Mouse (Mus musculus): Measurements from ENCODE around the gene Dnaja1. TPM values are rescaled to one million over a fixed set of nuclear protein-coding genes. Genes with fewer than 3 reads are reported as not detected.

Gene Dnaja1
- polyA plus RNA-seq, 1 experiment from 2014 or later, result 183 TPM

DNA sequence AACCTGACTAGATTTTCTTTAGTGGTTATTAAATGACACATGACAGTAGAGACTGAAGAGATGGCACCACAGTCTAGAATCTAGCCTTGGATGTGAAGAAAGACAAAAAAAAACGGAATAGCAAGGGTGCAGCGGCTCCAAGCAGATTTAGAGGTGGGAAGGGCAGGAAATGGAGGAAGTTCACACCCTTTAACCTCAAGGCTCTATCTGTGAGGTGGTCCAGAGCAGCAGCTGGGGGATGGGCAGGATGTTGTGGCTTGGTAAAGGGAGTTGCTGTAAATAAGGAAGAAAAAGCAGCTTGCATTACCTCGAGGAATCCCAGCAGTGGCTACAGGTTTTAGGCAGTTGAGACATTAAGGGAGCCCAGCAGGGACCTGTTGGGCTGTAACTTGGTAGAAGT is 59.2 kb downstream of the Dnaja1 start:
- H3K9ac ChIP-seq (replicated peaks), result 0 out of 2 replicates have a peak overlapping the region, but pooled peaks have one; percentile 18
- 14% methylated on average over 3 of the region's 3 CpGs for WGBS (ENCODE audit: insufficient replicate concordance)
- TF ChIP-seq CTCF (IDR thresholded peaks at IDR 0.05; ENCODE audit: low read depth), result no peak
- DNase-seq (peak; percentile 67), ATAC-seq (peak; percentile 57)
- peaks cover 21% of the 10 kb centered on the region for H3K4me1 ChIP-seq (ENCODE audit: insufficient read depth)
- H3K4me2 ChIP-seq (ENCODE audit: low read depth, low read length), result peak overlapping the region; percentile 53
- H3K27ac ChIP-seq (ENCODE audit: low read depth), result peak overlapping the region; percentile 62
- no peaks in the 10 kb centered on the region for H3K9me3 ChIP-seq (ENCODE audit: low read length)
- no peaks in the 10 kb centered on the region for H3K36me3 ChIP-seq (replicated peaks; ENCODE audit: insufficient read depth, low read length)
- no peak overlapping the region for H3K4me3 ChIP-seq (ENCODE audit: low read depth, low read length)
- H3K27me3 ChIP-seq (ENCODE audit: insufficient read depth, low read length), result no peaks in the 10 kb centered on the region

DNA sequence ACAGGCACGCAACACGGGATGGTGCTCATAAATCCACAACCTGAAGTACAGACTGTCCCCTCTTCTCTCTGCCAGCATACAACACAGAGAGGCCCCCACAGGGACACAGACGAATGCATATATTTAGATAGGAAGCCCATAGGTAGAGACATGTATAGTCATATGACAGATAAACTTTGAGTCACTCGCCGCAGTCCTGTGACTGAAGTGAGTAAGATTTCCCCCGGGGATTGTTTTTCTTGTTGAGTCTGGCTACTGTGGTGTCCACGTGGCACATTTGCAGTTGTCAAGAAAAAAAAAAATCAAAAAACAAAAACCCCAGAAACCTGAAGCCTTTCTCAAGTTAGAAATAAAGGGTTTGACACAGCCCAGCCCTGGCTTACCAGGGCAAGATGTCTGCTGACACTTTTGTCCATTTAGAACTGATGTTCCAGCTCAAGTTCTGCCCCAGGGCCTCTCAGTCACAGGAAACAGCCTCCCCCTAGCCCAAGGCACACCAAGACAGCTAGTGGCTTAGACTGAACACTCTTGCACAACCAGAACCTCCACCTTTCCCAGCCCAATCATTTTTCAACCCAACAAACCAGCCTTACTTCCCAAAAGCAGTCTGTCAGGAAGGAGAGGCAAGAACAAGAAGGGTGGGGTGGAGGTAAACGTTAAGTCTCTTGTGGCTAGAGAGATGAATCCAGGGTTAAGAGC is 60.0 kb downstream of the Dnaja1 start:
- H3K4me3 ChIP-seq (ENCODE audit: low read depth, low read length), result no peak overlapping the region
- peak; percentile 57 for ATAC-seq

GRCm38 (mm10) chr4:40783049-40783448 is 61.1 kb downstream of the Dnaja1 start:
- no peak overlapping the region for H3K27ac ChIP-seq (ENCODE audit: low read depth)
- H3K4me3 ChIP-seq (ENCODE audit: low read depth, low read length), result no peak overlapping the region
- no peaks in the 10 kb centered on the region for H3K9me3 ChIP-seq (ENCODE audit: low read length)
- no peak overlapping the region for H3K9ac ChIP-seq (replicated peaks)
- WGBS (ENCODE audit: insufficient replicate concordance), result 73% methylated on average over 4 of the region's 4 CpGs
- DNase-seq (no peak), ATAC-seq (no peak)
- no peaks in the 10 kb centered on the region for H3K27me3 ChIP-seq (ENCODE audit: insufficient read depth, low read length)
- TF ChIP-seq CTCF (IDR thresholded peaks at IDR 0.05; ENCODE audit: low read depth) (no peak), EP300 (IDR thresholded peaks at IDR 0.05; ENCODE audit: low read depth) (no peak)
- H3K4me2 ChIP-seq (ENCODE audit: low read depth, low read length), result no peak overlapping the region
- peaks cover 12% of the 10 kb centered on the region for H3K4me1 ChIP-seq (ENCODE audit: insufficient read depth)
- H3K36me3 ChIP-seq (replicated peaks; ENCODE audit: insufficient read depth, low read length), result no peaks in the 10 kb centered on the region

More for the DNA sequence above, 60.0 kb downstream of the Dnaja1 start:
- no peak for DNase-seq
- TF ChIP-seq CTCF (IDR thresholded peaks at IDR 0.05; ENCODE audit: low read depth) (no peak), EP300 (IDR thresholded peaks at IDR 0.05; ENCODE audit: low read depth) (no peak)
- no peaks in the 10 kb centered on the region for H3K36me3 ChIP-seq (replicated peaks; ENCODE audit: insufficient read depth, low read length)
- peak overlapping the region; percentile 62 for H3K27ac ChIP-seq (ENCODE audit: low read depth)
- H3K9me3 ChIP-seq (ENCODE audit: low read length), result no peaks in the 10 kb centered on the region
- H3K27me3 ChIP-seq (ENCODE audit: insufficient read depth, low read length), result no peaks in the 10 kb centered on the region
- 18% methylated on average over 8 of the region's 8 CpGs for WGBS (ENCODE audit: insufficient replicate concordance)
- peak overlapping the region; percentile 53 for H3K4me2 ChIP-seq (ENCODE audit: low read depth, low read length)
- H3K9ac ChIP-seq (replicated peaks), result 0 out of 2 replicates have a peak overlapping the region, but pooled peaks have one; percentile 18
- peaks cover 17% of the 10 kb centered on the region for H3K4me1 ChIP-seq (ENCODE audit: insufficient read depth)

DNA sequence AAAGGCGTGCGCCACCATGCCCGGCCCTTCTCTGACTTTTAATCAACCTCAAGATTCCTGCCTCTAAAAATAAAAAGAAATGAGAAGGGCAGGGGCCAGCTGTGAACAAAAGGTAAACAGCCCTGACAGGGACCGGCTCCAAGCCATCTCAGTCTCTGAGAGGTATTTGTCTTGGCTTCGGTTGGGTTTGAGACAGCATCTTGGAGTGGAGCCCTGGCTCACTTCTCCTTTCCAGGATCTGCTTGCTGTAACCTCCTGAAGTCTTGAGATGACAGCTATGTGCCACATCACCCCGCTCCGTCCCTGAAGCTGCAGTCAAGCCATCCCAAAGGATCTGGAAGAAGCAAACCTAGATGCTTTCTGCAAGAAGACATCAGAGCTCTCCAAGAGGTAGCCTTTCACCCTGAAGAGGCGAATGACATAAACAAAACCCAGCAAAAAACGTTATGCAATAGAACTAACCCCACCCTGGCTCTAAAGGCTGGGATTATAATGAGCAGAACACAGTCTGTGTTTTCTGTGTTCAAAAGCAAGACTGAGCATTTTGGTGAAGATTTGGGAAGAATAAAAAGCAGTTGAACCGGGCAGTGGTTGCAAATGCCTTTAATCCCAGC is 62.7 kb downstream of the Dnaja1 start:
- no peak for ATAC-seq
- Histone ChIP-seq H3K4me3 (ENCODE audit: low read depth, low read length) (no peak overlapping the region), H3K4me2 (ENCODE audit: low read depth, low read length) (no peak overlapping the region), H3K4me1 (ENCODE audit: insufficient read depth) (peaks cover 12% of the 10 kb centered on the region), H3K36me3 (replicated peaks; ENCODE audit: insufficient read depth, low read length) (no peaks in the 10 kb centered on the region), H3K9ac (replicated peaks) (no peak overlapping the region), H3K27me3 (ENCODE audit: insufficient read depth, low read length) (no peaks in the 10 kb centered on the region), H3K27ac (ENCODE audit: low read depth) (no peak overlapping the region), H3K9me3 (ENCODE audit: low read length) (no peaks in the 10 kb centered on the region)
- WGBS (ENCODE audit: insufficient replicate concordance), result 61% methylated on average over 10 of the region's 10 CpGs
- TF ChIP-seq CTCF (IDR thresholded peaks at IDR 0.05; ENCODE audit: low read depth) (no peak), EP300 (IDR thresholded peaks at IDR 0.05; ENCODE audit: low read depth) (no peak)
- no peak for DNase-seq

GRCm38 (mm10) chr4:40785620-40786166 is 63.7 kb downstream of the Dnaja1 start:
- no peaks in the 10 kb centered on the region for H3K36me3 ChIP-seq (replicated peaks; ENCODE audit: insufficient read depth, low read length)
- WGBS (ENCODE audit: insufficient replicate concordance), result 55% methylated on average over 9 of the region's 9 CpGs
- H3K4me3 ChIP-seq (ENCODE audit: low read depth, low read length), result no peak overlapping the region
- H3K9me3 ChIP-seq (ENCODE audit: low read length), result no peaks in the 10 kb centered on the region
- DNase-seq (peak; percentile 26), ATAC-seq (no peak)
- H3K9ac ChIP-seq (replicated peaks), result no peak overlapping the region
- TF ChIP-seq CTCF (IDR thresholded peaks at IDR 0.05; ENCODE audit: low read depth), result no peak
- TF ChIP-seq EP300 (IDR thresholded peaks at IDR 0.05; ENCODE audit: low read depth), result no peak
- H3K4me1 ChIP-seq (ENCODE audit: insufficient read depth), result peaks cover 12% of the 10 kb centered on the region
- no peak overlapping the region for H3K4me2 ChIP-seq (ENCODE audit: low read depth, low read length)
- no peak overlapping the region for H3K27ac ChIP-seq (ENCODE audit: low read depth)
- no peaks in the 10 kb centered on the region for H3K27me3 ChIP-seq (ENCODE audit: insufficient read depth, low read length)

DNA sequence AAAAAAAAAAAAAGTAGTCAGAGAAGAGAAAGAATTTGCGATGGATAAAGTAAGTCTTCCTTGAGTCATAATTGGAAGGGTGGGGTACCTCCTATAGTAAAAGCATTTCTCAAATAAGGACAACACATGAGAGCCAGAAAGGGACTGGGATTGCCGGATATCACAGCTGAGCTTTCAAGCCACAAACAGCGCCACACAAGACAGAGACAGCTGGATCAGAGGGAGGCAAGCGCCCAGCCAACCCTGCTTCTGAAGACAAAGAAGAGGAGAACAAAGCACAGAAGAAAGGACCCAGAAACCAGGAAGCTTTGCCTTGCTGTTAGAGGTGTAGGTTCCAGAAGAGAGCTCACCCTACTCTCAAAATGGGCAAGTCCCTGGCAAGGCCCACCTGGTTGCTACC is 64.6 kb downstream of the Dnaja1 start:
- H3K4me1 ChIP-seq (ENCODE audit: insufficient read depth), result peaks cover 8% of the 10 kb centered on the region
- no peaks in the 10 kb centered on the region for H3K36me3 ChIP-seq (replicated peaks; ENCODE audit: insufficient read depth, low read length)
- 84% methylated on average over 4 of the region's 4 CpGs for WGBS (ENCODE audit: insufficient replicate concordance)
- H3K4me2 ChIP-seq (ENCODE audit: low read depth, low read length), result no peak overlapping the region
- no peak overlapping the region for H3K4me3 ChIP-seq (ENCODE audit: low read depth, low read length)
- DNase-seq, result no peak
- TF ChIP-seq EP300 (IDR thresholded peaks at IDR 0.05; ENCODE audit: low read depth) (no peak), CTCF (IDR thresholded peaks at IDR 0.05; ENCODE audit: low read depth) (no peak)
- H3K9me3 ChIP-seq (ENCODE audit: low read length), result no peaks in the 10 kb centered on the region
- no peak overlapping the region for H3K27ac ChIP-seq (ENCODE audit: low read depth)
- no peaks in the 10 kb centered on the region for H3K27me3 ChIP-seq (ENCODE audit: insufficient read depth, low read length)
- no peak for ATAC-seq
- no peak overlapping the region for H3K9ac ChIP-seq (replicated peaks)

MicroRNA genes within 50 kb of the gene (microRNA counts, 519-probe panel; counts per million panel counts)
- microRNA mmu-miR-207, result not detected

Small RNA genes within 50 kb of the gene (microRNA-seq; reads per million reads assigned to microRNA genes)
- not detected for gene Mir207

Other genes starting within 250 kb of the Dnaja1 start
- gene Tmem215, start 250.0 kb upstream of the Dnaja1 start, polyA plus RNA-seq (2015; fragmentation: Nextera tagmentation; extraction: Ambion mirVana), result 0.07 TPM in 2 replicates
- 11.6 and 12.0 TPM in 2 replicates for gene Aptx, start 19.0 kb upstream of the Dnaja1 start, polyA plus RNA-seq (2015; fragmentation: Nextera tagmentation; extraction: Ambion mirVana)
- 52.5 and 56.8 TPM in 2 replicates for gene Smu1, start 35.8 kb downstream of the Dnaja1 start, polyA plus RNA-seq (2015; fragmentation: Nextera tagmentation; extraction: Ambion mirVana)
- gene B4galt1, start 131.9 kb downstream of the Dnaja1 start, polyA plus RNA-seq (2015; fragmentation: Nextera tagmentation; extraction: Ambion mirVana), result 26.4 and 30.2 TPM in 2 replicates
- gene Spink4, start 197.9 kb downstream of the Dnaja1 start, polyA plus RNA-seq (2015; fragmentation: Nextera tagmentation; extraction: Ambion mirVana), result 0.65 and 1.2 TPM in 2 replicates
- 128 and 136 TPM in 2 replicates for gene Bag1, start 226.1 kb downstream of the Dnaja1 start, polyA plus RNA-seq (2015; fragmentation: Nextera tagmentation; extraction: Ambion mirVana)
- 46.6 and 49.3 TPM in 2 replicates for gene Chmp5, start 226.3 kb downstream of the Dnaja1 start, polyA plus RNA-seq (2015; fragmentation: Nextera tagmentation; extraction: Ambion mirVana)
- 18.2 and 19.4 TPM in 2 replicates for gene Nfx1, start 248.8 kb downstream of the Dnaja1 start, polyA plus RNA-seq (2015; fragmentation: Nextera tagmentation; extraction: Ambion mirVana)